Mouse (Mus musculus) testis, adult 2 months (tissue): Measurements from ENCODE around the gene Trim33. TPM values are rescaled to one million over a fixed set of nuclear protein-coding genes. Genes with fewer than 3 reads are reported as not detected.

Experiments
- H3K27ac ChIP-seq: fragments of 200-500 bp; 2 replicates; pipeline ENCODE4 v1.5.1; 2012; ENCODE audit warnings: low read depth, low read length; ENCODE audit not compliant: control insufficient read depth, insufficient read depth
- H3K27me3 ChIP-seq: fragments of 200-500 bp; 2 replicates; pipeline ENCODE4 v1.6.1; 2012; ENCODE audit warnings: mild to moderate bottlenecking, low read length, moderate library complexity; ENCODE audit not compliant: control insufficient read depth, insufficient read depth
- H3K36me3 ChIP-seq: fragments of 200-500 bp; 2 replicates; pipeline ENCODE4 v1.6.1; 2012; ENCODE audit warnings: mild to moderate bottlenecking, low read length; ENCODE audit not compliant: control insufficient read depth, insufficient read depth
- H3K4me1 ChIP-seq: fragments of 200-500 bp; 2 replicates; pipeline ENCODE4 v1.6.1; 2012; ENCODE audit warnings: low read length; ENCODE audit not compliant: control insufficient read depth, insufficient read depth
- H3K4me3 ChIP-seq: fragments of 200-500 bp; 2 replicates; pipeline ENCODE4 v1.5.1; 2012; ENCODE audit warnings: low read depth, mild to moderate bottlenecking, low read length, moderate library complexity, mixed read lengths; ENCODE audit not compliant: control insufficient read depth
- CTCF ChIP-seq: fragments of 200-500 bp; IDR thresholded peaks from 2 replicates; pipeline ENCODE4 v1.5.1; 2012; ENCODE audit warnings: low read depth, mild to moderate bottlenecking, inconsistent platforms, low read length, moderate library complexity; ENCODE audit not compliant: control insufficient read depth, insufficient read depth, insufficient replicate concordance
- POLR2A ChIP-seq: fragments of 200-500 bp; IDR thresholded peaks from 2 replicates; pipeline ENCODE4 v1.6.1; 2012; ENCODE audit warnings: low read depth, mild to moderate bottlenecking, inconsistent platforms, low read length, moderate library complexity; ENCODE audit not compliant: control insufficient read depth
- polyA plus RNA-seq: library from polyadenylated mRNA; depleted of rRNA; stranded (reverse); fragments of >200 nt; gene quantifications from 2 replicates; pipeline ENCODE4 v1.2.3, GENCODE M21; 2012; rRNA removed

Gene Trim33
- polyA plus RNA-seq, 1 experiment = 26.0 TPM

DNA sequence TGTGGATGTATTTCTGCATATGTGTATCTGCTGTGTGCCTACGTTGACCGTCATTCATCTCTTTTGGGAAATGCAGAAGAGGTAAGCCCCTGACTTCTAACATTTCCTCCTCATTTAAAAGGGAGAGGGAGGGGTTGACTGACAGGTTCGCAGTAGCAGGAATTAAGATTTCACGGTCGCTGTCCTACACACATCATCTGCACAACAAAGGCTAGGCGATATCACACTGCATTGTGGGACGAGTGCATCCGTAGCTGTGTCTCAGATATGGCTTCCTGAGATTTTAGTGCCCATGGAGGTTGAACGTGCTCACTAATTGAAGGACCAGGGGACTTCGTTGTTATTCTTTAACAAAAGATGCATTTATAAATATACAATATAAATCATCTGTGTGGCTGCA, 123.1 kb downstream of the Trim33 start:
- Histone ChIP-seq H3K4me3 (no peak overlapping the region), H3K27ac (no peak overlapping the region), H3K36me3 (no peaks in the 10 kb centered on the region), H3K27me3 (no peaks in the 10 kb centered on the region), H3K4me1 (no peaks in the 10 kb centered on the region)
- no peak for TF ChIP-seq POLR2A
- no peak for TF ChIP-seq CTCF

DNA sequence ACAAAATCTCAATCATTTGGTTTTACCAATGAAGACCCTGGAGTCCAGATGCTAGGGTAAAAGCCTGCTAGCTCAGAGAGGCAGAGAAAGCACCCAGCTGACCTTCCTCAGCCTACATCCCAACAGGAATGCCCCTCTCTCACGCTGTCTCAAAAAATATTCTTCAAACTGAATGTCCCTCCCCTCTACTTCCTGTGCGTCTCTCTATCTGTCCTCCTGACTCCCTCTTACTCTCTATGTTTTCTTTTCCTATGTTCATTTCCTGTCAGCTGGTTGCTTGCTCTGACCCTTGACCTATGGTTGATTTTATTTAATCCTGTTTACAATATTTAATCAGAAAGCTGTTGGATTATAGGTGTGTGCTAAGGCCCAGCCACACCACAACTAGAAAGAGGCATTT, 126.0 kb downstream of the Trim33 start:
- Histone ChIP-seq H3K27ac (no peak overlapping the region), H3K4me1 (no peaks in the 10 kb centered on the region), H3K4me3 (no peak overlapping the region), H3K36me3 (no peaks in the 10 kb centered on the region), H3K27me3 (no peaks in the 10 kb centered on the region)
- TF ChIP-seq POLR2A (no peak), CTCF (no peak)

GRCm38 (mm10) chr3:103405871-103406765, 127.0 kb downstream of the Trim33 start:
- Histone ChIP-seq H3K36me3 (no peaks in the 10 kb centered on the region), H3K27ac (no peak overlapping the region), H3K4me3 (no peak overlapping the region), H3K27me3 (no peaks in the 10 kb centered on the region), H3K4me1 (no peaks in the 10 kb centered on the region)
- no peak for TF ChIP-seq CTCF
- TF ChIP-seq POLR2A = no peak

Other genes starting within 250 kb of the Trim33 start
- gene Nras, start 221.0 kb upstream of the Trim33 start, polyA plus RNA-seq = 60.9 and 72.3 TPM in 2 replicates
- 1.3 and 1.5 TPM in 2 replicates for gene Ampd1, start 205.3 kb upstream of the Trim33 start, polyA plus RNA-seq
- 0.88 and 1.1 TPM in 2 replicates for gene Dennd2c, start 176.7 kb upstream of the Trim33 start, polyA plus RNA-seq
- 72.6 and 82.1 TPM in 2 replicates for gene Bcas2, start 107.6 kb upstream of the Trim33 start, polyA plus RNA-seq